8 mouse cellular contexts compared by ENCODE assay signal in genomic region chr3:148986894-148987590, GRCm38 (mm10). TPM values are rescaled to one million over a fixed set of nuclear protein-coding genes. Genes with fewer than 3 reads are reported as not detected.
DNase-seq lines count a peak whose midpoint lies in the region; ATAC-seq and TF ChIP-seq lines count a peak whose summit lies in the region.

No protein-coding gene starts in this region.

- no peaks in the 10 kb centered on the region; the same call in 1 of the 2 replicates for H3K4me1 ChIP-seq in cerebellum, adult 2 months (ENCODE audit: control insufficient read depth, insufficient read depth, low read length)
- peaks cover 28% of the 10 kb centered on the region for H3K4me1 ChIP-seq in hindbrain, embryonic 13.5 days (replicated peaks)
- H3K4me1 ChIP-seq in liver, embryonic 13.5 days (replicated peaks), result peaks cover 25% of the 10 kb centered on the region
- H3K4me1 ChIP-seq in neural tube, embryonic 15.5 days, result peaks cover 34% of the 10 kb centered on the region

- peak overlapping the region; percentile 99 for H3K9ac ChIP-seq in hindbrain, embryonic 13.5 days
- peak overlapping the region; percentile 70 for H3K9ac ChIP-seq in liver, embryonic 13.5 days
- H3K9ac ChIP-seq in neural tube, embryonic 15.5 days (replicated peaks), result peak overlapping the region; percentile 99

- no peak for DNase-seq in cerebellum, adult 2 months
- no peak for DNase-seq in cerebellum, adult 11 months
- DNase-seq in 3T3-L1 (ENCODE audit: low read depth, low spot score), result peak; percentile 45
- peak; percentile 68 for DNase-seq in embryo, embryonic 10.5 days (ENCODE audit: low spot score)
- no peak for DNase-seq in liver, embryonic 13.5 days
- DNase-seq in natural killer cell, adult 2 months (ENCODE audit: low spot score in 2 of 2), result no peak

- H3K4me2 ChIP-seq in hindbrain, embryonic 13.5 days, result peak overlapping the region; percentile 81
- peak overlapping the region; percentile 81 for H3K4me2 ChIP-seq in liver, embryonic 13.5 days
- H3K4me2 ChIP-seq in neural tube, embryonic 15.5 days, result peak overlapping the region; percentile 70

- peak overlapping the region; percentile 55 for H3K4me3 ChIP-seq in cerebellum, adult 2 months (replicated peaks; ENCODE audit: insufficient read depth, low read depth, low read length)
- peak overlapping the region; percentile 97 for H3K4me3 ChIP-seq in hindbrain, embryonic 13.5 days
- H3K4me3 ChIP-seq in liver, embryonic 13.5 days (replicated peaks), result peak overlapping the region; percentile 67
- peak overlapping the region; percentile 94 for H3K4me3 ChIP-seq in neural tube, embryonic 15.5 days (replicated peaks)

- H3K27me3 ChIP-seq in cerebellum, adult 2 months (ENCODE audit: control insufficient read depth, insufficient read depth, low read length), result no peaks in the 10 kb centered on the region
- no peaks in the 10 kb centered on the region for H3K27me3 ChIP-seq in hindbrain, embryonic 13.5 days
- H3K27me3 ChIP-seq in liver, embryonic 13.5 days, result peaks cover 57% of the 10 kb centered on the region
- no peaks in the 10 kb centered on the region for H3K27me3 ChIP-seq in neural tube, embryonic 15.5 days (replicated peaks)

- no peak for TF ChIP-seq POLR2A in cerebellum, adult 2 months (IDR thresholded peaks at IDR 0.05; ENCODE audit: borderline replicate concordance, insufficient read depth, low read length)

- H3K27ac ChIP-seq in cerebellum, adult 2 months (ENCODE audit: insufficient read depth, low read length), result no peak overlapping the region
- H3K27ac ChIP-seq in hindbrain, embryonic 13.5 days, result peak overlapping the region; percentile 99
- peak overlapping the region; percentile 39; the same call in 1 of the 2 replicates for H3K27ac ChIP-seq in liver, embryonic 13.5 days
- peak overlapping the region; percentile 99 for H3K27ac ChIP-seq in neural tube, embryonic 15.5 days (replicated peaks)

- 1% methylated on average over 27 of the region's 27 CpGs for WGBS in cerebellum, adult 2 months
- 1% methylated on average over 26 of the region's 27 CpGs for WGBS in hindbrain, embryonic 13.5 days
- under 1% methylated on average over 27 of the region's 27 CpGs for WGBS in liver, embryonic 13.5 days (ENCODE audit: insufficient replicate concordance)
- WGBS in neural tube, embryonic 15.5 days, result under 1% methylated on average over 27 of the region's 27 CpGs

- H3K36me3 ChIP-seq in hindbrain, embryonic 13.5 days, result no peaks in the 10 kb centered on the region
- no peaks in the 10 kb centered on the region for H3K36me3 ChIP-seq in liver, embryonic 13.5 days
- no peaks in the 10 kb centered on the region for H3K36me3 ChIP-seq in neural tube, embryonic 15.5 days

- no peaks in the 10 kb centered on the region for H3K9me3 ChIP-seq in hindbrain, embryonic 13.5 days
- H3K9me3 ChIP-seq in liver, embryonic 13.5 days (replicated peaks), result no peaks in the 10 kb centered on the region
- H3K9me3 ChIP-seq in neural tube, embryonic 15.5 days (replicated peaks), result no peaks in the 10 kb centered on the region

- peak; percentile 9; the same call in 1 of the 2 replicates for ATAC-seq in hindbrain, embryonic 13.5 days (ENCODE audit: low FRiP score)
- no peak for ATAC-seq in liver, embryonic 13.5 days (ENCODE audit: low read depth)
- no peak for ATAC-seq in neural tube, embryonic 15.5 days (ENCODE audit: low FRiP score)

- TF ChIP-seq CTCF in cerebellum, adult 2 months (IDR thresholded peaks at IDR 0.05; ENCODE audit: borderline replicate concordance, insufficient read depth, low read depth, low read length), result no peak

RNA-seq across cellular contexts. Expression of gene Adgrl2, which starts 3.3 kb away (rescaled TPM):
- polyA plus RNA-seq in cerebellum, adult 2 months (2012; rRNA removed), result 38.5 and 39.1 TPM in 2 replicates
- 109 and 116 TPM in 2 replicates for polyA plus RNA-seq in hindbrain, embryonic 13.5 days (2015; fragmentation: Nextera tagmentation; extraction: Ambion mirVana)
- polyA plus RNA-seq in liver, embryonic 13.5 days (2015; fragmentation: Nextera tagmentation; extraction: Ambion mirVana), result 4.3 and 4.6 TPM in 2 replicates
- 136 and 171 TPM in 2 replicates for polyA plus RNA-seq in neural tube, embryonic 15.5 days (2015; fragmentation: Nextera tagmentation; extraction: Ambion mirVana)

Comparison
In these comparisons a context has a peak if more than half of its experiments do, and no peak if none do; other contexts are left out.
1. DNase-seq: peak in 3T3-L1 (single experiment) and embryo, embryonic 10.5 days (single experiment); none in cerebellum, adult 2 months (0 of 2), cerebellum, adult 11 months (single experiment), liver, embryonic 13.5 days (single experiment) and natural killer cell, adult 2 months (0 of 2).
2. Peak in every context shown above with its lines, with median percentiles within 50 percentile points of each other: H3K4me3 ChIP-seq, H3K4me2 ChIP-seq and H3K9ac ChIP-seq.